Mouse (Mus musculus) G1E (cell line): Measurements from ENCODE around the gene Unc119. TPM values are rescaled to one million over a fixed set of nuclear protein-coding genes. Genes with fewer than 3 reads are reported as not detected.

Source experiments
- ATAC-seq: 2 replicates; pipeline ENCODE4 v1.8.0; 2016; ENCODE audit warnings: mild to moderate bottlenecking; ENCODE audit not compliant: insufficient number of reproducible peaks, poor library complexity, low FRiP score, severe bottlenecking; ENCODE audit errors: extremely low read depth
- DNase-seq: peaks from one replicate; pipeline ENCODE4 v3.0.0; 2012; ENCODE audit warnings: low spot score
- H3K27me3 ChIP-seq: 2 replicates; pipeline ENCODE4 v1.6.1; 2012; ENCODE audit warnings: mild to moderate bottlenecking, low read length, inconsistent platforms; ENCODE audit not compliant: insufficient read depth
- H3K36me3 ChIP-seq: replicated peaks from 2 replicates; pipeline ENCODE3; 2012; ENCODE audit warnings: mild to moderate bottlenecking, inconsistent platforms
- H3K4me1 ChIP-seq: 2 replicates; pipeline ENCODE4 v1.6.1; 2012; ENCODE audit warnings: low read depth, low read length, inconsistent platforms, mixed read lengths; ENCODE audit not compliant: insufficient read depth
- H3K4me3 ChIP-seq: 2 replicates; pipeline ENCODE4 v1.5.1; 2012; ENCODE audit warnings: low read depth, mild to moderate bottlenecking, inconsistent platforms, low read length, moderate library complexity, mixed read lengths
- H3K9me3 ChIP-seq: replicated peaks from 2 replicates; pipeline ENCODE4 v1.6.1; 2012; ENCODE audit warnings: inconsistent platforms
- CTCF ChIP-seq: IDR thresholded peaks from 2 replicates; pipeline ENCODE4 v1.5.1; 2012; ENCODE audit warnings: low read depth, low read length, inconsistent platforms, mixed read lengths
- GATA1 ChIP-seq: IDR thresholded peaks from 2 replicates; pipeline ENCODE4 v1.6.1; 2012; ENCODE audit warnings: borderline replicate concordance, low read length, inconsistent platforms, mixed read lengths
- GATA2 ChIP-seq: IDR thresholded peaks from 2 replicates; pipeline ENCODE4 v1.6.1; 2012; ENCODE audit warnings: low read depth, low read length, inconsistent platforms, borderline replicate concordance
- POLR2AphosphoS5 ChIP-seq: IDR thresholded peaks from 2 replicates; pipeline ENCODE4 v1.6.1; 2012; ENCODE audit warnings: low read depth, low read length, inconsistent platforms; ENCODE audit not compliant: insufficient replicate concordance
- TAL1 ChIP-seq: conservative IDR thresholded peaks from 2 replicates; pipeline ENCODE4 v1.6.1; 2012; ENCODE audit warnings: low read depth, low read length, inconsistent platforms, mixed read lengths
- polyA plus RNA-seq: library from polyadenylated mRNA; stranded (reverse); fragments of >175 nt; gene quantifications from 2 replicates; pipeline ENCODE4 v1.2.3, GENCODE M21; 2012
- total RNA-seq, 2 experiments: library from RNA; stranded (forward) in 1 of 2; stranded (reverse) in 1 of 2; fragments of 200-1000 nt in 1 of 2; fragments of >200 nt in 1 of 2; fragmentation: Nextera tagmentation in 1 of 2; gene quantifications; 2 replicates each; pipeline ENCODE4 v1.2.3; 2014 to 2017

The Unc119 gene
- total and polyA plus RNA-seq, 3 experiments = 6.7 to 10.3 (median 8.2) TPM

- DNase-seq (no peak), ATAC-seq (no peak)
- no peaks in the 10 kb centered on the region for H3K9me3 ChIP-seq
- TF ChIP-seq GATA1 (no peak), GATA2 (no peak), TAL1 (no peak), POLR2AphosphoS5 (no peak), CTCF (no peak)
- no peaks in the 10 kb centered on the region for H3K4me1 ChIP-seq
- H3K4me3 ChIP-seq = no peak overlapping the region
- H3K27me3 ChIP-seq = no peaks in the 10 kb centered on the region
- H3K36me3 ChIP-seq = peaks cover 93% of the 10 kb centered on the region
Observed at GRCm38 (mm10) chr11:78337040-78337439, 6.2 kb upstream of the Unc119 start.

- no peaks in the 10 kb centered on the region for H3K9me3 ChIP-seq
- no peak for TF ChIP-seq CTCF
- TF ChIP-seq GATA2 = no peak
- no peak for TF ChIP-seq GATA1
- no peak for TF ChIP-seq TAL1
- TF ChIP-seq POLR2AphosphoS5 = no peak
- peaks cover 53% of the 10 kb centered on the region for H3K36me3 ChIP-seq
- DNase-seq (no peak), ATAC-seq (no peak)
- H3K4me3 ChIP-seq = no peak overlapping the region
- peaks cover 37% of the 10 kb centered on the region for H3K4me1 ChIP-seq
- no peaks in the 10 kb centered on the region for H3K27me3 ChIP-seq
Observed at GRCm38 (mm10) chr11:78341702-78342101, 1.6 kb upstream of the Unc119 start.

GRCm38 (mm10) chr11:78344328-78344889, 1.1 kb downstream of the Unc119 start:
- H3K27me3 ChIP-seq = no peaks in the 10 kb centered on the region; the same call in none of the 2 replicates
- peaks cover 50% of the 10 kb centered on the region for H3K4me1 ChIP-seq
- peaks cover 34% of the 10 kb centered on the region for H3K36me3 ChIP-seq
- DNase-seq (no peak), ATAC-seq (no peak)
- no peak for TF ChIP-seq GATA1
- TF ChIP-seq CTCF = no peak
- no peak for TF ChIP-seq TAL1
- TF ChIP-seq POLR2AphosphoS5 = no peak
- no peak for TF ChIP-seq GATA2
- no peaks in the 10 kb centered on the region for H3K9me3 ChIP-seq
- H3K4me3 ChIP-seq = no peak overlapping the region

GRCm38 (mm10) chr11:78344890-78345715, 1.8 kb downstream of the Unc119 start:
- ATAC-seq (no peak), DNase-seq (no peak)
- peaks cover 27% of the 10 kb centered on the region for H3K36me3 ChIP-seq
- no peak for TF ChIP-seq GATA2
- no peak for TF ChIP-seq GATA1
- TF ChIP-seq POLR2AphosphoS5 = no peak
- TF ChIP-seq TAL1 = no peak
- H3K4me3 ChIP-seq = no peak overlapping the region
- H3K4me1 ChIP-seq = peaks cover 54% of the 10 kb centered on the region
- H3K9me3 ChIP-seq = no peaks in the 10 kb centered on the region
- no peaks in the 10 kb centered on the region; the same call in none of the 2 replicates for H3K27me3 ChIP-seq

- DNase-seq (no peak), ATAC-seq (no peak)
- Histone ChIP-seq H3K36me3 (peaks cover 21% of the 10 kb centered on the region), H3K4me1 (peaks cover 54% of the 10 kb centered on the region), H3K4me3 (no peak overlapping the region), H3K9me3 (no peaks in the 10 kb centered on the region), H3K27me3 (no peaks in the 10 kb centered on the region; the same call in none of the 2 replicates)
- no peak for TF ChIP-seq GATA2
- TF ChIP-seq TAL1 = no peak
- TF ChIP-seq POLR2AphosphoS5 = no peak
- TF ChIP-seq GATA1 = no peak
- TF ChIP-seq CTCF = no peak
Observed at GRCm38 (mm10) chr11:78345801-78346200, 2.5 kb downstream of the Unc119 start.

GRCm38 (mm10) chr11:78346326-78347069, 3.2 kb downstream of the Unc119 start:
- TF ChIP-seq CTCF (no peak), POLR2AphosphoS5 (no peak), GATA2 (no peak), GATA1 (no peak), TAL1 (no peak)
- DNase-seq = no peak
- H3K4me1 ChIP-seq = peaks cover 54% of the 10 kb centered on the region
- no peak for ATAC-seq
- peaks cover 14% of the 10 kb centered on the region for H3K36me3 ChIP-seq
- no peak overlapping the region for H3K4me3 ChIP-seq
- no peaks in the 10 kb centered on the region; the same call in none of the 2 replicates for H3K27me3 ChIP-seq
- H3K9me3 ChIP-seq = no peaks in the 10 kb centered on the region
